Mouse (Mus musculus) R1 (cell line): ENCODE measurements around the gene Slc16a4.
"Not testable (repeated sequence)": the region's sequence is repeated elsewhere in the genome, so short reads cannot be mapped to it uniquely, and the experiment has no call there.

ENCODE experiments used
- DNase-seq: peaks from one replicate; pipeline ENCODE4 v3.0.0-alpha.2; 2018; ENCODE audit warnings: low read depth, low spot score

Gene Slc16a4

GRCm38 (mm10) chr3:107295672-107296360, 4.8 kb downstream of the Slc16a4 start:
- DNase-seq, result no peak

- not testable (repeated sequence) for DNase-seq
These were observed 5.9 kb downstream of the Slc16a4 start for GRCm38 (mm10) chr3:107296917-107297316.

DNA sequence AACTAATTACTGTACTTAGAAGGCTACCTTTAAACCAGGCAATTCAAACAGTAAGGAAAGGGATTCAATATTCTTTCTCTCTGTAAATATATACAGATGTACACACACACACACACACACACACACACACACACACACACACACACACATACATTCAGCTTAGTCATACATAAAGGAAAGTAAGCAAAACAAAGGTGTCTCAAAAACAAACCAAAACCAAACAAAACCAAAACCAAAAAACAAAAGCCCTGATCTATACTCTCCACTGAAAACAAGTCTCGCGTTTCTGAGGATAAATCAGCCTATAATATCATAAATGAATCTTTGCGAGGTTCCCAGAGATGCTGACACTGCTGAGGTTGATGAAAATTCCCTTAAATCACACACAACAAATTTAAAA, 26.3 kb downstream of the Slc16a4 start:
- no peak for DNase-seq

GRCm38 (mm10) chr3:107321141-107321540, 30.1 kb downstream of the Slc16a4 start:
- DNase-seq, result no peak

GRCm38 (mm10) chr3:107321776-107322175, 30.7 kb downstream of the Slc16a4 start:
- no peak for DNase-seq

DNA sequence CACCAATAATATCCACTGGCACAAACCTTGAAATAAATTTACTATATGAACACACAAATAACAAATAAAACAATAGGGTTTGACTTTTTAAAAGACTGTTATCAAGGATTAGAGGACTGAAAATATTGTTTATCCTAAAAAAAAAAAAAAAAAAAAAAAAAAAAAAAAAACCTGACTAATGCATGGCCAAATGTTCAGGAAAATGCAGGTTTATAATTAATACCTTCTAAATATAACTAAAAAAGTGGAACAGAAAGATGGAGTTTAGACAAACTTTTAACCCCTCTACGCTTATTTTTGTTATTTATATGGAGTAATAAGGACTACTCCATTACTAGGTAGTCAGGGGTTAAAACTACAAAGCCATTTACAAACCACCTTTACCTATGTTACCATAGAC, 35.4 kb downstream of the Slc16a4 start:
- no peak for DNase-seq

- no peak for DNase-seq
These were observed 39.7 kb downstream of the Slc16a4 start for GRCm38 (mm10) chr3:107330503-107331424.

DNA sequence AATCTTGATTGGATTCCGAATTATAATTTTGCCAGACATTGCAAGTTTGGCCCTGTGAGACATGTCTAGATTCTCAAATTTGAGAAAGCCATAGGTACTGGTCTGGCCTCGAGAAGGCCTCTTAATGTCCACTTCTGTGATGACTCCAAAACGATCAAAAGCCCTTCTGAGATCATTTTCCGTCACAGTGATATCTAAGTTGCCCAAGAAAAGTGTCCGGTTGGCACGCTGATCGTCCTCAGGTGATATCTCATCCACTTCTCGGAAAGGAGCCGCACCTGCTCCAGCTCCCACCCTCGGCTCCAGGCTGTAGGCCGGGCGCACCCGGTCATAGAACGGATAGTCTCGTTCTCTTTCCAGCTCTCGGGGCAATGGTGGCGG, 40.7 kb downstream of the Slc16a4 start:
- DNase-seq, result no peak

GRCm38 (mm10) chr3:107332127-107332959, 41.3 kb downstream of the Slc16a4 start:
- peak; percentile 40 for DNase-seq

DNA sequence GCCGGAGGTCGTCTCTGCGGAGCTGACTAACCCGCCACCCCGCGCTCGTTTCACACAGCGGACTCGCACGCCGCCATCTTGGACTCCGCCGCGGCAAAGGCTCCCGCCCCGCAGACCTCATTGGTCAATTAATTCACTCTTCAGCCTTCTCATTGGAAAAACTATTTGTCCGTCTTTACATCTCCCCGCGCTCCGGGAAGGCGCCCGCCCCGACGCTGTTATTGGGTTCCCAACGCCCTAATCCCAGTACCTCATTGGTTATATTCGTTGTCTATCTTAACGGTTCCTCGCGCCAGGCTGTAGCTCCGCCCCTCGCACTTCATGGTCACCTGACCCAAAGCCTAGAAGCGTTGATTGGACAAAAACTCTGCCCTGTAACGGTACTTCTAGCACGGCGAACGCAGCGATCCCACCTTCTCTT, 41.9 kb downstream of the Slc16a4 start:
- DNase-seq, result peak; percentile 100

DNA sequence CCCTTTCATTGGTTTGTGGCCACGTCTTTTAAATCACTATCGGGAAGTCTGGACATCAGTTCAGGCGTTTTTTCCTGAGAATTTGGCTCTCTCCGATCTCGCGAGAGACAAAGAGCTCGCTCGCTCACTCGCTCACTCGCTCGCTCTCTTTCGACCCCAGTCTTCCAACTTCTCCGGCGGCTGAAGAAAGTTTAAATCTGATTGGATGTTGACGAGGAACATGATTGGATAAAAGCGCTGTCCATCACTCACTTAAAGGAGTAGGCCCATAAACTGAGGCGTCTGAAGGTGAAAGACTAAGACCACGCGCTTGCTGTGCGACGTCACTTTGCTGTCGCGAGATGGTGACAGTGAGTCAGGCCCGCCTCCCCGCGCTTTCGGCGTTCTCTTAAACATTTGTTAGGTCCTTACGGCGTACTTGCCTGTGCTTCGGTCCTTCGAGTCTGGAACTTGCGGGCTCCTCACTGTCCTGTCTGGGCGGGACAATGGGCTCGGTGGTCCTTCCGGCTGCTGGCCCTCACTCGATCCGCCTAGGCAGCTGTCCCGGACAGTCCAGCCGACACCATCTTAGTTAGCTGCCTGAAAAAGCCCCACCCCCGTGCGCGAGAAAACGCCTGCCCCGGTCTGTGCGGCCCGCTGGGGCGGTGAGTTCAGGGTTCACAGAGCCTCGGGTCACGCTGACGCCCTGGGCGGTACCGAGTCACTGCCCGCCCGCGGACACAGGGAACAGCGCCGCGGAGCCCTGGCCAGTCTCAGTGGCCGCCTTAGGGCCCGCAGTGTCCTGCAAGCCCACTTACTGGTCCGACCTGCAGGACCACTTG, 42.6 kb downstream of the Slc16a4 start, which contains the start of gene Rbm15:
TSS of gene Rbm15 (minus strand) at position 293 of the 821 bp plus-strand sequence.
- peak; percentile 100 for DNase-seq

DNA sequence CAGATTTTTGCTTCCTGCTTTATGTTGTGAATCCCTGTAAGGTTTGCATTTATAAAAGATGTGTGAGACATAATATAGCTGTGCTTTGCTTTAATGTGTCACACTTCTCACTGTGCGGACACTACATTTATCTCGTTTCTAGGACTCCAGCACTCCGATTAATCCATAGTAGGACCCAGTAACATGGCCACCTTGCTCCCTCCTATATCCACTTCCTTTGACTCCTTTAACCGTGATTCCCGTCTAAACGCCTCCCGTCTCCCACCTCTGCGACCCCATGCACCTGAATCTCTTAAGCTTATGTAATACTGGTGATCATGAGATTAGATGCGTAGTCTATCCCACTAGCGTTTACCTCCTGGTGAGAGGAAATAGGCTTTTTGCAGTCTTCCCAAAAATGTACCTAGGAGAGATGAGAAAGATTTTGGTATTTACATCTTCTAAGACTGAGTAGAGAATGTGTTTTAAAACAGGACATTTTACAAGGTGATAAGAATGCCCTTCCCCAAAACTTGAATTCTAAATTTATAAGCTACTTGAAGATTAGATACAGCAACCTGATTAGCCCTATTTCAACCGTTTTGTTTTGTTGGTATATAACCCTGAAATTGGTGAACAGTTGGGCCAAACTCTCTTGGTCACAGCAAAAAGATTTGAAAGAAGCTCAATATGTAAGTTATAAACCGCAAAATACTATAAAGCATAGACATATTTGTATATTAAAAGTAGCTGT, 43.3 kb downstream of the Slc16a4 start:
- DNase-seq, result peak; percentile 44

DNA sequence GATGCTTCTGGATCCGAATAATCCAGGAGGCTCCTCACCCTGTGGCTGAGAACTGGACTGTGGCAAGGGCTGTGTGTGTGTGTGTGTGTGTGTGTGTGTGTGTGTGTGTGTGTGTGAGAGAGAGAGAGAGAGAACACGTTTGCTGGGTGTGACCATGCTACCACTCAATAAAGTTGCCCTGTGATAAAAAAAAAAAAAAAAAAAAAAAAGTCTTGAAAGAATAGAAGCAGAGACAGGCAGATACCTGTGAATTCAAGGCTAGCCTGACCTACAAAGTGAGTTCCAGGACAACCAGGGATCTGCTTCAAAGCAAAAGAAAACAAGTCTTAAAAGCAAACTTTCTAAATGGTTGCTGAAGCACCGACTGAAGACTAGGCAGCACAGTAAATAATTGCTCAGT, 52.9 kb downstream of the Slc16a4 start:
- no peak for DNase-seq

DNA sequence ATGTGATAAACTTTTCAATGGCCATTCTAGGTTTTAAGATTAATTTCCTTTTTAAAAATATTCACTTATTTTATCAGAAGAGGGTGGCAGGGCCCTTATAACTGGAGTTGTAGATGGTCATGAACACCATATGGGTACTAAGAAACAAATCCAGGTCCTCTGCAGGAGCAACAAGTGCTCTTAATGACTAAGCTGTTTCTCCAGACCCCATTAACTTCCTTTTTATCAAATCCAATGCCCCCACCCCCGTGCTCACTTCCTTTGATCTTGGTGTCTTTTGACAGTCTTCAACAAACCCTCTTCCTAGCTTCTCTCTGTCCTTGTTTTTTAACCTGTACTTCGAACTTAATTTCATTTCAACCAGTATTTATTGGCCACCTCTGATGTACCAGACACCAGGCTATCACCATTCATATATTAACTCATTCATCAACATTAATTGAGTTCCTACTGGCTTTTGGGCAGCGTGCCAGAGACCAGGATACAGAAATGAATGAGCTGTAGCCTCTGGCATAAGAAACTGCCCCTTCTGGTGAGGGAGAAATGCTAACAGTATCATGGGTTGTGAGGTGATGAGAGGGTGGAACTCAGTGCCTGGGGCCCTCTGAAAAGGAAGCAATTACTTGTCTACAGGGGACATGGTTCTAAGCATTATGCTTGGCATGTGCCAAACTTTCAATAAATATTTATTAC, 54.1 kb downstream of the Slc16a4 start:
- DNase-seq, result no peak

DNA sequence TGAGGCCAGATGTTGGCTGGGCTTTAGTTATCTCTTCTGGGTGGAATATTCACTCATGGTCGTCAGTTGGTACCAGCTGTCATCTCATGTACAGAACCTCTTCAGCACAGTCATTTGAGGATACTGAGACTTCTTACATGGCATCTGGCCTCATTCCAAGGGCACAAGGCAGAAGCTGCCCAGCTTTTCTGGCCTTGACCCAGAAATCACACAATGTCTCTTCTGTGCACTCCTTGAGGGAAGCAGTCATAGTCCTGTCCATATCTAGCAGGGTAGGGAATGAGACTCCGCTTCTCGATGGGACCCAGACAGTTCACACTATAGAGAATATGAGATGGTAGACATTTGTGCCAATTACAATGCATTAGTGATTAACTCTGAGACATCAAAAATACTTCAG, 58.0 kb downstream of the Slc16a4 start:
- DNase-seq, result no peak

- no peak for DNase-seq
These were observed 60.7 kb downstream of the Slc16a4 start for GRCm38 (mm10) chr3:107351706-107352105.

- no peak for DNase-seq
These were observed 64.7 kb downstream of the Slc16a4 start for GRCm38 (mm10) chr3:107355618-107356260.

DNA sequence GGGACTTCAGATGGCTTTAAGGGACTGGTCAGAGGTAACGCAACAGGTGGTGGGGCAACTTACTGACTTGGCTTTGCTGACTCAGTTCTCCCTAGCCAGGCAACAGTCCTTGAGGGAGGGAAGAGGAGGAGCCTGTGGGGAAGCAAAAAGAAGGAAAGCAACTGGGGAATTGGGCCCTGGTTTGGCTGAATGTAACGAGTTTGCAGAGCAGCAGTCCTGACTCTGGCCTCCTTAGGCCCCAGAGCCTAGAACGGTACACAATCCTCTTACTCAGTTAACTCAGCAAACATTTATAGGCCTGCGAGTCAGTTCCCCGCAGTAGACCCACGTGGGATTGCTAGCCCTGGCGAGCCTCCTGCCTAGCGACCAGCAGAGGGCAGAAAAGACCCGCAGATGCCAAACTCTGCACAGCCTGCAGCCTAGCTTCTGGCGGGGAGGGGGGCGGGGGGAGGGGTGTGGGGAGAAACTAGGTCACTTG, 66.0 kb downstream of the Slc16a4 start:
- DNase-seq, result peak; percentile 82

- DNase-seq, result no peak
These were observed 66.7 kb downstream of the Slc16a4 start for GRCm38 (mm10) chr3:107357700-107358234.
